Mouse (Mus musculus) hindbrain, embryonic 15.5 days (tissue): ENCODE data around the gene Rfpl4b. TPM values are rescaled to one million over a fixed set of nuclear protein-coding genes. Genes with fewer than 3 reads are reported as not detected.
"Not testable (repeated sequence)": the region's sequence is repeated elsewhere in the genome, so short reads cannot be mapped to it uniquely, and the experiment has no call there.

ENCODE experiments used
- ATAC-seq: fragments of 200-750 bp; cut with Nextera tagmentation; 2 replicates; pipeline ENCODE4 v1.8.0; 2017; ENCODE audit warnings: low read depth, moderate number of reproducible peaks, moderate TSS enrichment; ENCODE audit not compliant: low FRiP score
- H3K27ac ChIP-seq: fragments of 300-500 bp; sonication (generic); replicated peaks from 2 replicates; pipeline ENCODE4 v1.5.1; 2015; ENCODE audit warnings: mild to moderate bottlenecking, inconsistent platforms
- H3K27me3 ChIP-seq: fragments of 300-500 bp; sonication (generic); 2 replicates; pipeline ENCODE4 v1.6.1; 2015; ENCODE audit warnings: control low read depth, inconsistent platforms
- H3K36me3 ChIP-seq: fragments of 300-500 bp; sonication (generic); 2 replicates; pipeline ENCODE4 v1.6.1; 2015; ENCODE audit warnings: control low read depth, inconsistent platforms
- H3K4me1 ChIP-seq: fragments of 300-500 bp; sonication (generic); replicated peaks from 2 replicates; pipeline ENCODE4 v1.6.1; 2015; ENCODE audit warnings: control low read depth, inconsistent platforms
- H3K4me2 ChIP-seq: fragments of 300-500 bp; sonication (generic); 2 replicates; pipeline ENCODE4 v1.6.1; 2015; ENCODE audit warnings: moderate library complexity, mild to moderate bottlenecking, inconsistent platforms
- H3K4me3 ChIP-seq: fragments of 300-500 bp; sonication (generic); 2 replicates; pipeline ENCODE4 v1.5.1; 2015; ENCODE audit warnings: mild to moderate bottlenecking, inconsistent platforms
- H3K9ac ChIP-seq: fragments of 300-500 bp; sonication (generic); 2 replicates; pipeline ENCODE4 v1.6.1; 2015; ENCODE audit warnings: inconsistent platforms
- H3K9me3 ChIP-seq: fragments of 300-500 bp; sonication (generic); 2 replicates; pipeline ENCODE4 v1.6.1; 2016; ENCODE audit warnings: control low read depth, inconsistent platforms
- WGBS: fragments of 180-500 bp; shearing (Covaris S2); methylation state at CpG from one replicate; pipeline ENCODE4 v1.1.7; 2015; 5-methylcytosine and 5-hydroxymethylcytosine counted together
- polyA plus RNA-seq: library from polyadenylated mRNA; unstranded; fragments of >200 nt; fragmentation: Nextera tagmentation; extraction: Ambion mirVana; gene quantifications from 2 replicates; pipeline ENCODE4 v1.2.1, GENCODE M21; 2015

Rfpl4b gene
- polyA plus RNA-seq: not detected in 2 replicates

DNA sequence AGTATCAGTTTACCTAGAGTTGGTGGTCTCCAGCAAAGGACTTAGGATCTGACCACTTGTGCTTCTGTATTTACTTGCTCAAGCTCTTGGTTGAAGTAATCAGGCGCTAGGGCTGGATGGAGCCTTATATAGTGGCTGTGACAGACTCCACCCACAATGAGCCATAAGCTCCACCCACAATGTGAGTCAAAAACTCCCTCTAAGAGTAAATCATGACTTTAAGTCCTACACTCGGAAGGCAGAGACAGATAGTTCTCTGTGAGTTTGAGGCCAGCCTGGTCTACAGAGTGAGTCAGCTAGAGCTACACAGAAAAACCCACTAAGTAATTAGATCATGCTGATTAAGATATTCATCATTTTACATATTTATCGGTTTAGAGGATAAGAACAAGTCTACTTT, at the start of gene Rfpl4b:
Gene Rfpl4b, minus strand, starts transcription at position 101 of the 400 bp plus-strand sequence.
- Histone ChIP-seq H3K27me3 (no peaks in the 10 kb centered on the region), H3K9me3 (no peaks in the 10 kb centered on the region; the same call in none of the 2 replicates), H3K4me1 (no peaks in the 10 kb centered on the region), H3K36me3 (no peaks in the 10 kb centered on the region), H3K27ac (no peak within 1 kb of the TSS), H3K9ac (no peak within 1 kb of the TSS), H3K4me3 (no peak within 1 kb of the TSS), H3K4me2 (no peak within 1 kb of the TSS)
- no peak for ATAC-seq
- WGBS: 96% methylated on average over 3 of the region's 3 CpGs

DNA sequence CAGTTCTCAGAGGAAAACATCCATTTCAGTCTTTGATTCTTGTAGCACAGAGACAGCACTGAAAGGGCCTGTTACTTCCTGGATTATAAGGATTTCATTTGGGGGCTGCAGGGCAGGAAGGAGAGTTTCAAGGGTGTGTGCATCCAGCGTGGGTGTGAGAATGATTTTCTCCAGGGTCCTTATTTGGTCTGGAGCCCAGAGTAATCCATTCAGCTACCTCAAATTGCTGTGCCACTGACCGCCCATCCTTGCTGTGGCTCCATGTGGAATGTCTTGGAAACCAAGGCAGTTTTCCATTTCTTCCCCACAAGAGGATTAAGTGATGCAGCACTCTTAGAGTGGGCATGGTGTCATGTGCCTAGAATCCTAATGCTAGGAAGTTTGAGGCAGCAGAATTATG, 33.6 kb upstream of the Rfpl4b start:
- H3K36me3 ChIP-seq: no peaks in the 10 kb centered on the region
- H3K4me1 ChIP-seq: no peaks in the 10 kb centered on the region
- no peak overlapping the region for H3K4me3 ChIP-seq
- no peak overlapping the region for H3K4me2 ChIP-seq
- no peaks in the 10 kb centered on the region for H3K27me3 ChIP-seq
- no peak overlapping the region for H3K9ac ChIP-seq
- 0 out of 2 replicates have a peak, but pooled peaks have one; percentile 34 for ATAC-seq
- H3K27ac ChIP-seq: no peak overlapping the region
- H3K9me3 ChIP-seq: no peaks in the 10 kb centered on the region
- 57% methylated on average over 2 of the region's 2 CpGs for WGBS

DNA sequence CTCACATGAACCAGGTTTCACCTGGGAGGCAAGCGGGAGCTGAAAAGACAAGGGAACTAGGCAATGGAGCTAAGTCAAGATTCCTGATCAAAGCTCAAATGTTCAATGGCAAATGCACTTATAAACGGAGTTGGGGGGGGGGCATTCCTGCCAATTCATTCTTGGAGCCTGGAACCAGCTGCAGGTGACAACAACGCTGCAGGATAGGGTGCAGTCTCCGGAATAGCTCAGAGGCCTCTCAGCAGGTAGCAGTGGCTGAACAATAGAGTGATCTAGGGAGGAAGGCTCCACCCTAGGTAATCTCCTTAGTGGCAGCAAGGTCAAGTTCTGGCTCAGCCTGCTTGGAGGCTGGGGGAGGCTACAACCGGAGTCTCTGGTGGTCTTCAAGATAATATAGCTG, 28.4 kb upstream of the Rfpl4b start:
- not testable (repeated sequence) for H3K4me2 ChIP-seq, H3K4me3 ChIP-seq, H3K27ac ChIP-seq, H3K9me3 ChIP-seq, H3K27me3 ChIP-seq, H3K9ac ChIP-seq, ATAC-seq, H3K4me1 ChIP-seq, H3K36me3 ChIP-seq
- WGBS: 61% methylated on average over 5 of the region's 5 CpGs

DNA sequence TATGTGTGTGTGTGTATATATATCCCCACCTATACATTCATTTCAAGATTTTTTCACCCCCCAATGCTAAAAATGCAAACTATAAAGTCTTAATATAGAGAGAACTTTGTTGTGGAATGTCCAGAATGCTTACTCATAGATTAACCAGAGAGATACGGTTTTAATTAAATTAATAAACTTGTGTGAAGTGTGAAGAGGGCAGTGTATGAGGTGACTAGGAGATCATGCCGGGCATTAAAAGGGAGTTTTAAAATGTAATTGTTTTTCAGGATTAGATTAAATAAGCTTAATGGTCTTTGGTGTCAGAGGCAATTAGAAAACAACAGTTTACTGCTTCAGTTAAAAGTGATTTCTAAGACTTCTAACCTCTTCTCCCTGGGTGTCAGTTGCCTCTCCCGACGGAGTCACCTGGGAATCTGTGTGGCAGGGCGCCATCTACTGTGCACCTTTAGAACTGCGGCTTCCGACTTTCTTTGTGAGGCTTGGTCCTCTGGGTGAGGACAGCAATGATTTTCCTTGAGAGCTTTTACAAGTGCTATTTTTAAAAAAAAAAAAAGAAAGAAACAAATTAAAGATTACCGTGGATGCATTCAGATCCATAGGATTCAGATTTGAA, 27.4 kb upstream of the Rfpl4b start:
- Histone ChIP-seq H3K36me3 (no peaks in the 10 kb centered on the region), H3K27ac (no peak overlapping the region), H3K4me1 (no peaks in the 10 kb centered on the region), H3K9me3 (no peaks in the 10 kb centered on the region), H3K27me3 (no peaks in the 10 kb centered on the region), H3K4me2 (no peak overlapping the region), H3K9ac (no peak overlapping the region), H3K4me3 (no peak overlapping the region)
- WGBS: 14% methylated on average over 8 of the region's 8 CpGs
- peak; percentile 71; the same call in 1 of the 2 replicates for ATAC-seq

DNA sequence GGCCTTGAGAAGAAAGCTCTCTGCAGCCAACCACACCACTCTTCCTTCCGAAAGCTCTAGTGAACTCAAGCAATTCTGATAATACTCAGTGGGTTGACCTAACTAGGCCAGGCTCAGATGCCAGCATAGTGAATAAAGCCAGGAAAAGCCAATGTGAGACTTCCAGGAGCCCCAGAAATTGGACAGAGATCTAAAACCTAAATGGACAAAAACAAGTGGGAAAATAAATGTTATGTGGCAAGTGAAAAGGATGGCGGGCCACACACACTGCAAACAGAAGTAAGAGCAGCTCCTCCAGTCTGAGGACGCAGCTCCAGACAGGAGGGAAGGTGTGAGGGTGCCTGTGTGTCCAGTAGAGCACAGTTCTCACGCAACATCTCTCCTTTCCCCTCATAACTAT, 26.7 kb upstream of the Rfpl4b start:
- Histone ChIP-seq H3K9ac (no peak overlapping the region), H3K4me1 (no peaks in the 10 kb centered on the region), H3K27ac (no peak overlapping the region), H3K36me3 (no peaks in the 10 kb centered on the region), H3K4me3 (no peak overlapping the region), H3K4me2 (no peak overlapping the region), H3K9me3 (no peaks in the 10 kb centered on the region), H3K27me3 (no peaks in the 10 kb centered on the region)
- ATAC-seq: no peak
- 87% methylated on average over 4 of the region's 4 CpGs for WGBS

DNA sequence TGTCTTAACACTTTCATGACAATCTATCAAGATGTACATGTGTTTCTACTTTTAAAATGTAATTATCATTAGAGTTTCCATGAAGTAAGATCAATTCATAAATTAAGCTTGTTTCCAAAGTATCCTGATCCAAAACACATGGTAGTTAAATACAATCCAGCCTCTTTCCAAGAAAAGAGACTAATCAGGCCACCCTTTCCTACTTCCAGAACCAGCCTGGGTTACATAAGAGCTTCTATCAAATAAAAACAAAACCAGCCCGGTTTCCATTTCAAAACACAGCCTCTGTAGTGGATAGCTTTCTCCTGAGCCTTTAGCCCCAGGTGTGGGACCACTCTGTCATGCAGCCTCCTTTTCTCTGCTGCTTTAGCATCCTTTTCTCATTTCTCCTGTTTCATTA, 2.2 kb upstream of the Rfpl4b start:
- Histone ChIP-seq H3K4me3 (no peak overlapping the region), H3K4me2 (no peak overlapping the region), H3K27ac (no peak overlapping the region), H3K27me3 (no peaks in the 10 kb centered on the region), H3K4me1 (no peaks in the 10 kb centered on the region), H3K9me3 (peaks cover 5% of the 10 kb centered on the region), H3K36me3 (no peaks in the 10 kb centered on the region), H3K9ac (no peak overlapping the region)
- WGBS: 67% methylated on average over 1 of the region's 1 CpGs
- ATAC-seq: no peak

DNA sequence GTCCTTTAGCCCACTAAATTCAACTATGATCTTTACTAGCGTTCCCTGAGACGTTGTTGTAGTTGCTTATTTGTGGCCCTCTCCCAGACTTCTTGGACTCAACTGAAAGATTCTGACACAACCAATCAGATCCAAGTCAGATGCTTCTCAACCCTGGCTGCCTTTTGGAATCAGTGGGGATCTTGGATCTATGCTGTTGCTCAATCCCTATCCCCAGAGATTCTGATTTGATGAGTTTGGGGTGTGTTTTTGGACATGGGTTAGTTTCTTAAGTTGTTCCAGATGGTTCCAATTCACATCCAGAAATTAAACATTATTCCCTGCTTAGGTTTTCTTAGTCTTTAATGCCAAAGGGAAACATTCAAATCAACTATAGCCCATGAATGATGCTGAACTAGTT, 15.5 kb downstream of the Rfpl4b start:
- Histone ChIP-seq H3K4me3 (no peak overlapping the region), H3K27me3 (no peaks in the 10 kb centered on the region), H3K4me2 (no peak overlapping the region), H3K9me3 (no peaks in the 10 kb centered on the region), H3K9ac (no peak overlapping the region), H3K36me3 (no peaks in the 10 kb centered on the region), H3K4me1 (no peaks in the 10 kb centered on the region), H3K27ac (no peak overlapping the region)
- ATAC-seq: no peak
- 97% methylated on average over 2 of the region's 2 CpGs for WGBS

DNA sequence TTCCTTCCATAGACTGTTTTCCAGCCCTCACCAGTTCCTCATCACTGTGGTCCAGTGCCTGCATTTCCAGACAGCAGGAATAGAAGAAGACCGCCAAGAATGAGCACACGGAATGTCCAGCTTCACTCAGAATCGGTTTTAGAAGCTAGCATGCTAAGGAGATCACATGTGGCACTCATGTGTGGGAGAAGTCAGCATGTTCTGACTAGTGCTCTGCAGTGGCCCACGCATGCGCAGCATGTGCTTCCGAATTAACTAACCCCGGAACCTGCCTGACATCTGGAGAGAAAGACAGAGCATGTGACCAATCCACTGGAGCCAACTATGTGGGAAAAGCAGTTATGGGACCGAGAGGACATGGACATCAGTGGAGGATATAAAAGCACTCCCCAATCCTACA, 17.5 kb downstream of the Rfpl4b start:
- no peaks in the 10 kb centered on the region for H3K36me3 ChIP-seq
- no peak for ATAC-seq
- no peak overlapping the region for H3K9ac ChIP-seq
- H3K4me3 ChIP-seq: no peak overlapping the region
- no peaks in the 10 kb centered on the region for H3K4me1 ChIP-seq
- H3K9me3 ChIP-seq: no peaks in the 10 kb centered on the region
- H3K4me2 ChIP-seq: no peak overlapping the region
- H3K27me3 ChIP-seq: no peaks in the 10 kb centered on the region
- H3K27ac ChIP-seq: no peak overlapping the region
- WGBS: 97% methylated on average over 8 of the region's 8 CpGs

DNA sequence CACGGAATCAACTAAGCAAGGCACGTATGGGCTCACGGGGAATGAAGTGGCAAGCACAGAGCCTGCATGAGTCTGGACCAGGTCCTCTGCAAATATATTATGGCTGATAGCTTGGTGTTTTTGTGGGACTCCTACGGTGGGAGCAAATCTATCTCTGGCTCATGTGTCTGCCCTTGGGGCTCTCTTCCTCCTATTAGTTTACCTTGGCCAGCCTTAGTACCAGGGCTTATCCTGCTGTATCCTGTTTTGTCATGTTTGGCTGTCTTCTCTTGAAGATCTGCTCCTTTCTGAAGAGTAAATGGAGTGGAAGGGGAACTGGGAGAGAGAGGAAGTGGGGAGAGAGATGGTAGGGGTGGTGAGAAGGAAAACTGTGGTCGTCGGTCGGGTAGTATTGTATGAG, 18.3 kb downstream of the Rfpl4b start:
- Histone ChIP-seq H3K27me3 (no peaks in the 10 kb centered on the region), H3K36me3 (no peaks in the 10 kb centered on the region), H3K4me1 (no peaks in the 10 kb centered on the region), H3K9me3 (no peaks in the 10 kb centered on the region), H3K9ac (no peak overlapping the region), H3K4me3 (no peak overlapping the region), H3K27ac (no peak overlapping the region), H3K4me2 (no peak overlapping the region)
- 93% methylated on average over 7 of the region's 7 CpGs for WGBS
- no peak for ATAC-seq

DNA sequence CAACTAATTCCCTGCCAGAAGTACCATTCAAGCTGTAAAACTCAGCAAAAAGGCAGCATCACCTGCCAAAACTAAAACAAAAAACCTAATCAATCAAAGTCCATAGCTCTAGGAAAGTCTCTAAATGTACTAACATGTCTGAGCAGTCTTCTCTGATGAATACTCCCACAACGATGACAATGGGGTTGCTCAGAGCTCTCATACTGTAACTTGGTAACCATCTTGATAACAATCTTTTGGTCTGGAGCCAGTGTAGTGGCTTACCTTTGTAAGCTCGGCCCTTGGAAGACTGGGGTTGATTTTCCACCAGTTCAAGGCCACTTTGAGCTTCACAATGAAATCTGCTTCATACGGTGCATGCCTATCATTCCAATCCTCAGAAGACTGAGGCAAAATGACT, 33.0 kb downstream of the Rfpl4b start:
- no peak overlapping the region for H3K9ac ChIP-seq
- H3K4me3 ChIP-seq: no peak overlapping the region
- 80% methylated on average over 3 of the region's 3 CpGs for WGBS
- no peak overlapping the region for H3K4me2 ChIP-seq
- no peaks in the 10 kb centered on the region for H3K9me3 ChIP-seq
- no peaks in the 10 kb centered on the region for H3K36me3 ChIP-seq
- ATAC-seq: no peak
- H3K27me3 ChIP-seq: no peaks in the 10 kb centered on the region
- no peak overlapping the region for H3K27ac ChIP-seq
- no peaks in the 10 kb centered on the region for H3K4me1 ChIP-seq

Other genes starting within 250 kb of the Rfpl4b start
- 23.0 and 25.4 TPM in 2 replicates for gene Lama4, start 143.7 kb upstream of the Rfpl4b start, polyA plus RNA-seq